Mouse (Mus musculus) megakaryocyte, embryonic 14.5 days (primary cell): ENCODE measurements around the gene Zfp280c.

Experiments used
- FLI1 ChIP-seq: IDR thresholded peaks from 2 replicates; pipeline ENCODE4 v1.6.1; 2012; ENCODE audit warnings: low read length, inconsistent platforms, mixed read lengths
- GATA1 ChIP-seq: IDR thresholded peaks from 3 replicates; pipeline ENCODE4 v1.6.1; 2012; ENCODE audit warnings: mixed read lengths, low read length, inconsistent platforms, borderline replicate concordance

- no peak for TF ChIP-seq GATA1
- TF ChIP-seq FLI1, result no peak
Observed at GRCm38 (mm10) chrX:48623049-48623378, 28.7 kb upstream of the Zfp280c start.
